Mouse (Mus musculus) cerebellum, adult 8-10 months (tissue): Measurements from ENCODE around the gene C1qb.
A peak's percentile ranks its signal among the peaks of the same experiment; 100 is the strongest.

Experiments
- DNase-seq: peaks from one replicate; pipeline ENCODE4 v3.0.0; 2022

The C1qb gene

GRCm38 (mm10) chr4:136842033-136842432, 44.0 kb downstream of the C1qb start:
- no peak for DNase-seq

- DNase-seq = peak; percentile 89
Observed at GRCm38 (mm10) chr4:136841056-136841455, 44.9 kb downstream of the C1qb start.

GRCm38 (mm10) chr4:136838462-136838861, 47.5 kb downstream of the C1qb start:
- DNase-seq = no peak

- DNase-seq = no peak
Observed at GRCm38 (mm10) chr4:136838026-136838425, 48.0 kb downstream of the C1qb start.

- DNase-seq = no peak
Observed at GRCm38 (mm10) chr4:136836387-136836931, 49.5 kb downstream of the C1qb start.

- DNase-seq = peak; percentile 87
Observed at GRCm38 (mm10) chr4:136835621-136836386, 50.2 kb downstream of the C1qb start, which contains the start of gene Ephb2. Gene Ephb2, minus strand, starts transcription at chr4:136835988.

- DNase-seq = no peak
Observed at GRCm38 (mm10) chr4:136834815-136835620, 51.0 kb downstream of the C1qb start.

- DNase-seq = no peak
Observed at GRCm38 (mm10) chr4:136834439-136834814, 51.6 kb downstream of the C1qb start.

GRCm38 (mm10) chr4:136833619-136834351, 52.2 kb downstream of the C1qb start:
- DNase-seq = no peak

GRCm38 (mm10) chr4:136832559-136833232, 53.3 kb downstream of the C1qb start:
- DNase-seq = no peak

GRCm38 (mm10) chr4:136830272-136830823, 55.6 kb downstream of the C1qb start:
- no peak for DNase-seq
